Mouse (Mus musculus) CH12.LX (cell line): ENCODE measurements around the gene Gsto2. TPM values are rescaled to one million over a fixed set of nuclear protein-coding genes. Genes with fewer than 3 reads are reported as not detected.

ENCODE experiments used
- DNase-seq: peaks from one replicate; pipeline ENCODE4 v3.0.0-alpha.2; 2013; ENCODE audit errors: extremely low read depth
- H3K27ac ChIP-seq: 2 replicates; pipeline ENCODE4 v1.5.1; 2012; ENCODE audit warnings: low read depth, mild to moderate bottlenecking, control low read depth, moderate library complexity; ENCODE audit not compliant: insufficient read depth
- H3K27me3 ChIP-seq: replicated peaks from 2 replicates; pipeline ENCODE3; 2012; ENCODE audit warnings: inconsistent platforms
- H3K36me3 ChIP-seq, 2 experiments: replicated peaks in 1 of 2; 2 replicates each; pipeline versions ENCODE3 to v1.6.1; 2012; ENCODE audit warnings: inconsistent platforms in 1 of 2, low read length in 1 of 2, mild to moderate bottlenecking in 1 of 2, mixed read lengths in 1 of 2, moderate library complexity in 1 of 2; ENCODE audit not compliant: control insufficient read depth in 1 of 2, insufficient read depth in 1 of 2
- H3K4me1 ChIP-seq, 2 experiments: 2 replicates each; pipeline ENCODE4 v1.6.1; 2012; ENCODE audit warnings: inconsistent platforms in 1 of 2, moderate library complexity in 1 of 2; ENCODE audit not compliant: insufficient read depth in 2 of 2, control insufficient read depth in 1 of 2
- H3K4me2 ChIP-seq: 2 replicates; pipeline ENCODE4 v1.6.1; 2012; ENCODE audit warnings: low read depth, mild to moderate bottlenecking, control low read depth; ENCODE audit not compliant: poor library complexity, insufficient read depth, severe bottlenecking
- H3K4me3 ChIP-seq, 3 experiments: fragments of 150-350 bp in 1 of 3; sonication (generic) in 1 of 3; replicated peaks in 1 of 3; 2 replicates each; pipeline versions ENCODE3 to v1.5.1; 2011 to 2012; ENCODE audit warnings: low read depth in 2 of 3, low read length in 2 of 3, mild to moderate bottlenecking in 2 of 3, moderate library complexity in 2 of 3, control low read depth in 1 of 3, improper control_type of control experiment in 1 of 3, inconsistent platforms in 1 of 3, mixed read lengths in 1 of 3; ENCODE audit not compliant: poor library complexity in 1 of 3
- H3K79me2 ChIP-seq: replicated peaks from 2 replicates; pipeline ENCODE4 v1.6.1; 2012; ENCODE audit warnings: mild to moderate bottlenecking, moderate library complexity; ENCODE audit not compliant: control insufficient read depth, poor library complexity, insufficient read depth, severe bottlenecking; ENCODE audit errors: extremely low read depth
- H3K9ac ChIP-seq: 2 replicates; pipeline ENCODE4 v1.6.1; 2012; ENCODE audit warnings: low read depth, mild to moderate bottlenecking, control low read depth, moderate library complexity; ENCODE audit not compliant: insufficient read depth
- H3K9me3 ChIP-seq: replicated peaks from 2 replicates; pipeline ENCODE3; 2012; ENCODE audit warnings: low read length, inconsistent platforms, mixed read lengths
- BHLHE40 ChIP-seq: IDR thresholded peaks from 2 replicates; pipeline ENCODE4 v1.6.1; 2011; ENCODE audit warnings: mild to moderate bottlenecking, low read depth, low read length, improper control_type of control experiment
- CHD2 ChIP-seq: IDR thresholded peaks from 2 replicates; pipeline ENCODE4 v1.6.1; 2011; ENCODE audit warnings: low read length, improper control_type of control experiment
- CTCF ChIP-seq, 2 experiments: IDR thresholded peaks in 1 of 2; conservative IDR thresholded peaks in 1 of 2; 2 replicates each; pipeline ENCODE4 v1.5.1; 2011 to 2012; ENCODE audit warnings: low read depth in 2 of 2, low read length in 2 of 2, improper control_type of control experiment in 1 of 2, inconsistent platforms in 1 of 2, mild to moderate bottlenecking in 1 of 2, moderate library complexity in 1 of 2
- E2F4 ChIP-seq: IDR thresholded peaks from 2 replicates; pipeline ENCODE4 v1.6.1; 2011; ENCODE audit warnings: low read depth, low read length, improper control_type of control experiment; ENCODE audit not compliant: insufficient replicate concordance
- GABPA ChIP-seq: IDR thresholded peaks from 2 replicates; pipeline ENCODE4 v1.6.1; 2012; ENCODE audit warnings: low read depth, low read length, improper control_type of control experiment, inconsistent platforms; ENCODE audit not compliant: insufficient replicate concordance
- HCFC1 ChIP-seq: IDR thresholded peaks from 2 replicates; pipeline ENCODE4 v1.6.1; 2012; ENCODE audit warnings: low read depth, mild to moderate bottlenecking, inconsistent platforms, low read length, improper control_type of control experiment
- IRF4 ChIP-seq: IDR thresholded peaks from 2 replicates; pipeline ENCODE4 v1.6.1; 2014; ENCODE audit warnings: low read depth, mild to moderate bottlenecking, inconsistent platforms, low read length, improper control_type of control experiment
- MAFK ChIP-seq: IDR thresholded peaks from 2 replicates; pipeline ENCODE4 v1.6.1; 2011; ENCODE audit warnings: low read length, improper control_type of control experiment; ENCODE audit not compliant: insufficient replicate concordance
- MAX ChIP-seq: IDR thresholded peaks from 2 replicates; pipeline ENCODE4 v1.6.1; 2011; ENCODE audit warnings: low read length, improper control_type of control experiment
- MXI1 ChIP-seq: IDR thresholded peaks from 2 replicates; pipeline ENCODE4 v1.6.1; 2011; ENCODE audit warnings: mild to moderate bottlenecking, low read depth, low read length, improper control_type of control experiment
- MYC ChIP-seq: IDR thresholded peaks from 2 replicates; pipeline ENCODE4 v1.6.1; 2011; ENCODE audit warnings: low read depth, mild to moderate bottlenecking, improper control_type of control experiment, low read length
- NELFE ChIP-seq: IDR thresholded peaks from 2 replicates; pipeline ENCODE4 v1.6.1; 2011; ENCODE audit warnings: low read depth, low read length, improper control_type of control experiment
- NRF1 ChIP-seq: IDR thresholded peaks from 2 replicates; pipeline ENCODE4 v1.6.1; 2014; ENCODE audit warnings: low read depth, mild to moderate bottlenecking, inconsistent platforms, low read length, improper control_type of control experiment, moderate library complexity
- POLR2A ChIP-seq: IDR thresholded peaks from 2 replicates; pipeline ENCODE4 v1.6.1; 2011; ENCODE audit warnings: low read depth, mild to moderate bottlenecking, improper control_type of control experiment, low read length
- RAD21 ChIP-seq: IDR thresholded peaks from 2 replicates; pipeline ENCODE4 v1.6.1; 2011; ENCODE audit warnings: low read depth, mild to moderate bottlenecking, low read length, improper control_type of control experiment, moderate library complexity
- SIN3A ChIP-seq: IDR thresholded peaks from 2 replicates; pipeline ENCODE4 v1.6.1; 2012; ENCODE audit warnings: low read length, improper control_type of control experiment, inconsistent platforms
- TBP ChIP-seq: conservative IDR thresholded peaks from 2 replicates; pipeline ENCODE4 v1.6.1; 2011; ENCODE audit warnings: low read depth, low read length, improper control_type of control experiment
- USF1 ChIP-seq: IDR thresholded peaks from 2 replicates; pipeline ENCODE4 v1.6.1; 2014; ENCODE audit warnings: low read depth, mild to moderate bottlenecking, inconsistent platforms, low read length, improper control_type of control experiment
- USF2 ChIP-seq: conservative IDR thresholded peaks from 2 replicates; pipeline ENCODE4 v1.6.1; 2011; ENCODE audit warnings: low read depth, low read length, improper control_type of control experiment
- dilution Hi-C: fragments of 300-500 bp; cut with MboI; formaldehyde crosslinking; loops from 2 replicates; pipeline ENCODE4 v1.14.3; 2020; ENCODE audit warnings: low sequenced_read_pairs; ENCODE audit not compliant: extremely low pct_unique_long_range_greater_than_20kb, extremely low pct_ligation_motif_present
- in situ Hi-C: fragments of 300-500 bp; cut with MboI; formaldehyde crosslinking; loops from 3 replicates; pipeline ENCODE4 v1.14.3; 2019; ENCODE audit warnings: low sequenced_read_pairs, low pct_ligation_motif_present, low pct_unique_long_range_greater_than_20kb, mixed read lengths
- polyA plus RNA-seq: library from polyadenylated mRNA; unstranded; fragments of >175 nt; gene quantifications from 2 replicates; pipeline ENCODE4 v1.2.1, GENCODE M21; 2012; ENCODE audit warnings: low read depth; ENCODE audit not compliant: insufficient read length
- total RNA-seq, 2 experiments: library from RNA; depleted of rRNA; stranded (reverse); fragments of 300-350 nt in 1 of 2; fragments of >200 nt in 1 of 2; gene quantifications; 2 replicates each; pipeline ENCODE4 v1.2.3; 2012 to 2014

The Gsto2 gene
- total and polyA plus RNA-seq, 3 experiments = 0.49 to 1.4 (median 1.3) TPM

GRCm38 (mm10) chr19:47864051-47864450 is 1.3 kb upstream of the Gsto2 start:
- Histone ChIP-seq H3K79me2 (no peaks in the 10 kb centered on the region), H3K4me1 (peaks cover 8 to 31% of the 10 kb centered on the region in 2 experiments)
- dilution Hi-C loops = no loop called here
- no peak for TF ChIP-seq SIN3A
- TF ChIP-seq USF2 = no peak
- TF ChIP-seq MAX = no peak
- TF ChIP-seq E2F4 = no peak
- no peak for TF ChIP-seq TBP
- no peak for TF ChIP-seq NRF1
- no peak for TF ChIP-seq USF1
- TF ChIP-seq RAD21 = no peak
- no peak for TF ChIP-seq HCFC1
- TF ChIP-seq CHD2 = no peak
- TF ChIP-seq IRF4 = no peak
- no peak for TF ChIP-seq MXI1
- no peak for TF ChIP-seq MAFK
- no peak for TF ChIP-seq MYC
- no peak for TF ChIP-seq POLR2A
- no peak for TF ChIP-seq CTCF (conservative IDR thresholded peaks at IDR 0.05 in 1 of 2, IDR thresholded peaks at IDR 0.05 in 1 of 2; ENCODE audit: low read depth in 2 of 2, low read length in 2 of 2)
- TF ChIP-seq NELFE = no peak
- TF ChIP-seq, all 38 proteins: peak for 0
- H3K27me3 ChIP-seq = peaks cover 1% of the 10 kb centered on the region
- H3K27ac ChIP-seq = no peak overlapping the region
- H3K4me2 ChIP-seq = no peak overlapping the region
- H3K9me3 ChIP-seq = no peaks in the 10 kb centered on the region
- no peak overlapping the region for H3K4me3 ChIP-seq
- DNase-seq = no peak
- peaks cover 29 to 40% of the 10 kb centered on the region in 2 experiments for H3K36me3 ChIP-seq
- no peak overlapping the region for H3K9ac ChIP-seq
- in situ Hi-C loops = loop anchor here (25.0 kb wide), 1 partner anchor 502 kb away; no protein-coding TSS in a partner anchor

GRCm38 (mm10) chr19:47864721-47865120 is 613 bp upstream of the Gsto2 start:
- H3K4me2 ChIP-seq = peak overlapping the region; percentile 96
- dilution Hi-C loops = no loop called here
- H3K79me2 ChIP-seq = no peaks in the 10 kb centered on the region
- peaks cover 22 to 33% of the 10 kb centered on the region in 2 experiments for H3K36me3 ChIP-seq
- H3K9ac ChIP-seq = peak overlapping the region; percentile 98
- peak overlapping the region; percentile 62 to 98 (median 77) for H3K4me3 ChIP-seq
- peaks cover 1% of the 10 kb centered on the region for H3K27me3 ChIP-seq
- no peak overlapping the region for H3K27ac ChIP-seq
- no peaks in the 10 kb centered on the region for H3K9me3 ChIP-seq
- TF ChIP-seq CTCF (conservative IDR thresholded peaks at IDR 0.05 in 1 of 2, IDR thresholded peaks at IDR 0.05 in 1 of 2; ENCODE audit: low read depth in 2 of 2, low read length in 2 of 2) (no peak), BHLHE40 (peak; percentile 45; the same call in 1 of the 2 replicates), GABPA (no peak)
- no peak for DNase-seq
- H3K4me1 ChIP-seq = peaks cover 8 to 24% of the 10 kb centered on the region in 2 experiments
- in situ Hi-C loops = loop anchor here (25.0 kb wide), 1 partner anchor 502 kb away; no protein-coding TSS in a partner anchor
